Mouse (Mus musculus) bone marrow, adult 2 months (tissue): ENCODE data around the gene Fzr1.

Experiments
- CTCF ChIP-seq: fragments of 200-500 bp; IDR thresholded peaks from 2 replicates; pipeline ENCODE4 v1.5.1; 2011; ENCODE audit warnings: low read length, control low read depth; ENCODE audit not compliant: control insufficient read depth, insufficient read depth
- POLR2A ChIP-seq: fragments of 200-500 bp; IDR thresholded peaks from 2 replicates; pipeline ENCODE4 v1.6.1; 2011; ENCODE audit warnings: low read depth, mild to moderate bottlenecking, control low read depth, low read length, borderline replicate concordance; ENCODE audit not compliant: control insufficient read depth

DNA sequence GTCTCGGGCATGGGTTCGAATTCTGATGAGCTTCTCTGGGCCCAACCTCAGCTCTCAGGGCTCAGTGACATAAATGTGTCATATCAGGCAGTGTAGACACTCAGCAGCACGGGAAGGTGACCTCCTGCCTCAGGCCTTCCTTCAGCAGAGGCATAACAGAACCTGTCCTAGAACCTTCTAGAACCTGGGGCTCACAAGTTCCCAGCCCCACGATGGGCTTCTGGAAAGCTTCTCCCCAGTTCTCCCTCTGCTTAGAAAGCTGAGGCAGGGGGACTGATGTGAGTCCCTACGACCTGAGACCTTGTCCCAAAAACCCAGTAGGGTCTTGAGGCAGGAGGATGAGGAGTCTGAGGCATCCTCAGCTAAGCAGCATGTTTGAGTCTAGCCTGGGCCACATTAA is 36.8 kb upstream of the Fzr1 start:
- TF ChIP-seq POLR2A (no peak), CTCF (no peak)
